Mouse (Mus musculus) embryonic facial prominence, embryonic 11.5 days (tissue): Measurements from ENCODE around the gene Sorbs2. TPM values are rescaled to one million over a fixed set of nuclear protein-coding genes. Genes with fewer than 3 reads are reported as not detected.

Experiments used
- ATAC-seq: fragments of 200-750 bp; cut with Nextera tagmentation; replicated peaks from 2 replicates; pipeline ENCODE4 v1.8.0; 2017; ENCODE audit warnings: low read depth; ENCODE audit not compliant: insufficient number of reproducible peaks, low FRiP score, low TSS enrichment
- DNase-seq: peaks from one replicate; pipeline ENCODE4 v3.0.0-alpha.2; 2015; ENCODE audit warnings: low spot score
- H3K27ac ChIP-seq: fragments of 300-500 bp; sonication (generic); replicated peaks from 2 replicates; pipeline ENCODE4 v1.5.1; 2014; ENCODE audit warnings: mild to moderate bottlenecking, low read depth, low read length, control low read depth
- H3K27me3 ChIP-seq: fragments of 300-500 bp; sonication (generic); 2 replicates; pipeline ENCODE4 v1.6.1; 2014; ENCODE audit warnings: mild to moderate bottlenecking, low read length, moderate library complexity, mixed read lengths; ENCODE audit not compliant: control insufficient read depth, insufficient read depth
- H3K36me3 ChIP-seq: fragments of 300-500 bp; sonication (generic); replicated peaks from 2 replicates; pipeline ENCODE4 v1.6.1; 2014; ENCODE audit warnings: low read depth, mild to moderate bottlenecking, low read length, moderate library complexity, mixed read lengths; ENCODE audit not compliant: control insufficient read depth, insufficient read depth
- H3K4me1 ChIP-seq: fragments of 300-500 bp; sonication (generic); 2 replicates; pipeline ENCODE4 v1.6.1; 2014; ENCODE audit warnings: low read length, mixed read lengths; ENCODE audit not compliant: control insufficient read depth, insufficient read depth
- H3K4me2 ChIP-seq: fragments of 300-500 bp; sonication (generic); 2 replicates; pipeline ENCODE4 v1.6.1; 2014; ENCODE audit warnings: low read depth, mild to moderate bottlenecking, control low read depth, low read length, moderate library complexity
- H3K4me3 ChIP-seq: fragments of 300-500 bp; sonication (generic); 2 replicates; pipeline ENCODE4 v1.5.1; 2014; ENCODE audit warnings: low read depth, low read length, control low read depth
- H3K9ac ChIP-seq: fragments of 300-500 bp; sonication (generic); replicated peaks from 2 replicates; pipeline ENCODE4 v1.6.1; 2014; ENCODE audit warnings: mild to moderate bottlenecking, control low read depth, low read length
- H3K9me3 ChIP-seq: fragments of 300-500 bp; sonication (generic); replicated peaks from 2 replicates; pipeline ENCODE4 v1.6.1; 2016; ENCODE audit warnings: mild to moderate bottlenecking, low read length, inconsistent platforms, mixed read lengths; ENCODE audit not compliant: control insufficient read depth
- WGBS: fragments of 180-500 bp; shearing (Covaris S2); extraction: QIAGEN DNeasy Blood & Tissue Kit; methylation state at CpG from one replicate; pipeline ENCODE4 v1.1.7; 2014; 5-methylcytosine and 5-hydroxymethylcytosine counted together
- polyA plus RNA-seq: library from polyadenylated mRNA; unstranded; fragments of >200 nt; fragmentation: Nextera tagmentation; extraction: Ambion mirVana; gene quantifications from 2 replicates; pipeline ENCODE4 v1.2.1, GENCODE M21; 2014

The Sorbs2 gene
- polyA plus RNA-seq, 1 experiment from 2014 or later: 26.6 TPM

DNA sequence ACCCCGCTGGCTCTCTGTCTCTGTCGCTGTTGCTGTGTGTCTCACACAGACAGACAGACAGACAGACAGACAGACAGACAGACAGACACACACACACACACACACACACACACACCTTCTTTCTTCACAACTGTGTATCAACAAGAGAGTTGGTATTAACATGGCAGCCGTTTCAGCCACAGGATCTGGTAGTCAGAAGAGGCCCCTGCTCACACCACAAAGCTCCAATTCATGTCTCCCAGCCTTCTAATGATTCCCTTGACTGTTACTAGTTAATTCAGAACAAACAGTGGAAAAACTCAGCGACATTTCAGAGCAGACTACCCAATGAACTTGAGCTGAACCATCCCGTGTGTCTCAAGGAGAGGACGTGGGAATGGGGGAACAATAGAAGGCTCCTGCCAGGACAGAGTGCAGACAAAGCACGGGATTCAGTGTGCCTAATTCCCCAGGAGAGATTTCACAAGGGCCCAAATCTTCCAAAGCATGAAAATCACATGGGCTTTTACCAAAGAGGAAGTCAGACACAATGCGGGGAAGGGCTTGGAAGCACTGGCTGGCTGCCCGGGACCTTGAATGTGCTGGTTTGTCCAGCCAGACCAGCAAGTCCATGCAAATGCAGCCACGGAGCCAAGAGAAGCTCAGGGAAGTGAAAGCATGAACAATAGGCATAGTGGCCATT lies 367.5 kb downstream of the Sorbs2 start:
- ATAC-seq (0 out of 2 replicates have a peak, but pooled peaks have one; percentile 44), DNase-seq (peak; percentile 45)
- no peak overlapping the region for H3K4me3 ChIP-seq
- H3K9ac ChIP-seq: peak overlapping the region; percentile 22
- H3K4me1 ChIP-seq: no peaks in the 10 kb centered on the region
- H3K9me3 ChIP-seq: no peaks in the 10 kb centered on the region
- 36% methylated on average over 10 of the region's 10 CpGs for WGBS
- no peaks in the 10 kb centered on the region for H3K27me3 ChIP-seq
- H3K36me3 ChIP-seq: no peaks in the 10 kb centered on the region
- H3K27ac ChIP-seq: peak overlapping the region; percentile 13; the same call in 1 of the 2 replicates
- no peak overlapping the region for H3K4me2 ChIP-seq

DNA sequence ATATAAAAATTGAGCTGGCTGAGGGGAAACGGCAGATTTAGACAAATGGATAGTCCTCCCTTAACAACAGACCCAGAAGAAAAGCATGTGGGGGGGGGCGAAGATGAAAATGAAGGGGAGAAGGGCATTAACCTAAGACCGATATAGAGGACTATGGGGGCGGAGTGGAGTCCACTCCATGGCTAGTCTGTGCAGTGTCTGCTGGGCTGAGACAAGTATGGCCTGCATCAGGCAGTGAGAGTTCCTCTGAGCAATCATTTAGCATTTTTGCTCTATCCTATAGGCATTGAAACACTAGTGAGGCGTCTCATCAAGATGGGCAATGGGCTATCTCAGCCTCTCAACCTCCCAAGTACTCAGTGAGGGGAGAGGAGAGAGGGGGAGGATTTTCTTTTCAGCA lies 368.8 kb downstream of the Sorbs2 start:
- H3K9me3 ChIP-seq: no peaks in the 10 kb centered on the region
- H3K4me1 ChIP-seq: no peaks in the 10 kb centered on the region
- no peak overlapping the region for H3K27ac ChIP-seq
- H3K27me3 ChIP-seq: no peaks in the 10 kb centered on the region
- whole genome bisulfite sequencing: 85% methylated on average over 5 of the region's 5 CpGs
- no peak overlapping the region for H3K4me3 ChIP-seq
- DNase-seq: no peak
- H3K9ac ChIP-seq: no peak overlapping the region
- no peaks in the 10 kb centered on the region for H3K36me3 ChIP-seq
- no peak for ATAC-seq
- no peak overlapping the region for H3K4me2 ChIP-seq

Other genes starting within 250 kb of the Sorbs2 start
- gene F11, start 245.8 kb upstream of the Sorbs2 start, polyA plus RNA-seq: 0.22 TPM in 1 of 2 replicates, not detected in the other
- not detected in 2 replicates for gene Klkb1, start 212.9 kb upstream of the Sorbs2 start, polyA plus RNA-seq
- gene Gm45753, start 199.3 kb upstream of the Sorbs2 start, polyA plus RNA-seq: not detected in 2 replicates
- gene Cyp4v3, start 174.6 kb upstream of the Sorbs2 start, polyA plus RNA-seq: 2.0 and 2.1 TPM in 2 replicates
- 12.9 and 15.3 TPM in 2 replicates for gene Fam149a, start 125.5 kb upstream of the Sorbs2 start, polyA plus RNA-seq
- gene Tlr3, start 96.7 kb upstream of the Sorbs2 start, polyA plus RNA-seq: 1.0 and 2.1 TPM in 2 replicates